Mouse (Mus musculus): ENCODE measurements around the gene Hdac9.

DNA sequence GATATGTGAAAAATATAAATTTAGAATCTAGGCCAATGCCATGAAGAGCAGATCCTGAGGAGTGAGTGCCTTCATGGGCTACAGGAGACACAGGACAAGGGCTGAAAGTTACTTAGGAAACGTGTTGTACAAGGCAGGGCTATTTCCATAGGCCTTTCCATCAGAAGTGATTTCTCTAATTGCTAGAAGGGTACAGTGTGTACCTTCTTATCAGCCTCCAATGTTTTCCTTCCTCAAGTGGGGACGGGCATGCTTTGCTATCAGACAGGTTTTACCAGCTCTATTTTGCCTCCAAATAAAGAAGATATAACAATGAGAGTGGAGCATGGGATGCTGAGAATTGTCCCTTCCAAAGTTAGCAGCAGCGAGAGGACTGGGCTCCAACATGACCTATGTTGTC lies 81.4 kb downstream of the Hdac9 start:
- no peak for TF ChIP-seq POLR2A (IDR thresholded peaks at IDR 0.05; ENCODE audit: borderline replicate concordance, extremely low read depth, insufficient read depth, insufficient read length, poor library complexity, severe bottlenecking)
- no peak for TF ChIP-seq CTCF (IDR thresholded peaks at IDR 0.05; ENCODE audit: borderline replicate concordance, extremely low read depth, insufficient read depth, insufficient read length)

Data from brain, embryonic 14.5 days (tissue).